Mouse (Mus musculus) kidney, adult 10 weeks (tissue): ENCODE measurements around the gene Armh1. TPM values are rescaled to one million over a fixed set of nuclear protein-coding genes. Genes with fewer than 3 reads are reported as not detected.

Source experiments
- polyA plus RNA-seq: library from polyadenylated mRNA; stranded (reverse); fragments of 350-450 nt; fragmentation: Illumina TruSeq; extraction: RNeasy Lipid Tissue Mini Kit (QIAGEN cat#74804); gene quantifications from one replicate; pipeline ENCODE4 v1.2.3, GENCODE M21; 2014; ENCODE audit warnings: low read depth, low replicate concordance

The Armh1 gene
- 0.32 TPM for polyA plus RNA-seq

DNA sequence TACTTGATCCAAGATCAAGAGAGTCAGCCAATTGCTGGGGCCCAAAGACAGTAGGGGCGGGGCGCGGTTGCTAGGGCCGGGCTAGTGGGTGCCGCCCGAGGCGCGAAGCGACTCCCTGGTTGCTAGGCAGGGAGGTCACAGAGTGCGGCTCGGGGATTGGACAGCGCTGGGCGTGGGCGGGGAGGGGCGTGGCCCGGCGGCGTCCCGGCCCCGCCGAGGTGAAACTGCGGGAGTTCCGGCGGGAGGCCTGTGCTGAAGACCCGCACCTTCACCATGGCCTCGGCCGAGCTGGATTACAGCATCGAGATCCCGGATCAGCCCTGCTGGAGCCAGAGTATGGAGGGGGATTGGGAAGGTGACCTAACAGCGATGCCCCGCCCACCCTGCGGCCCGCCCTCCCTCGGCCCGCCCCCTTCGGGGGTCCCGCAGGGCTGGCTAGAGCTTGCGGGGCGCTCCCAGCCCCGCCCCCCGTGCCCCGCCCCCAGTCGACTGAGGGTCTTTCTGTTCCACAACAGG is at the start of gene Armh1, which contains the start of gene Tmem53:
TSS of gene Armh1 (minus strand) at position 325 of the 516 bp plus-strand sequence.
TSS of gene Tmem53 (plus strand) at position 151 of the 516 bp plus-strand sequence.

GRCm38 (mm10) chr4:117181863-117182758 is 69.8 kb downstream of the Armh1 start, which contains the start of gene Kif2c:
TSS of gene Kif2c (minus strand) at chr4:117182639.

Other genes with a start within 250 kb of the Armh1 start
- gene Eif2b3, start 232.7 kb downstream of the Armh1 start, polyA plus RNA-seq, result 26.6 TPM
- gene Ptch2, start 156.1 kb downstream of the Armh1 start, polyA plus RNA-seq, result not detected
- gene Btbd19, start 126.4 kb downstream of the Armh1 start, polyA plus RNA-seq, result 0.73 TPM
- not detected for gene Tctex1d4, start 125.3 kb downstream of the Armh1 start, polyA plus RNA-seq
- 0.49 TPM for gene Plk3, start 118.2 kb downstream of the Armh1 start, polyA plus RNA-seq
- gene Rps8, start 95.9 kb downstream of the Armh1 start, polyA plus RNA-seq, result 56.0 TPM
- 0.16 TPM for gene Kif2c, start 69.5 kb downstream of the Armh1 start, polyA plus RNA-seq
- gene Tmem53, start 174 bp downstream of the Armh1 start, polyA plus RNA-seq, result 1.1 TPM
- 5.5 TPM for gene Rnf220, start 244.9 kb upstream of the Armh1 start, polyA plus RNA-seq